Mouse (Mus musculus): ENCODE data around the gene Lrrc20. TPM values are rescaled to one million over a fixed set of nuclear protein-coding genes. Genes with fewer than 3 reads are reported as not detected.

Lrrc20 gene
- polyA plus RNA-seq, 1 experiment: 10.9 TPM

GRCm38 (mm10) chr10:61627195-61627937 is 151.8 kb downstream of the Lrrc20 start:
- H3K27ac ChIP-seq (ENCODE audit: control insufficient read depth, insufficient read depth, low read length): no peak overlapping the region
- H3K4me3 ChIP-seq (ENCODE audit: control insufficient read depth, insufficient read depth, low read length): no peak overlapping the region
- H3K4me1 ChIP-seq (replicated peaks; ENCODE audit: control insufficient read depth, insufficient read depth, low read length): peaks cover 7% of the 10 kb centered on the region
- TF ChIP-seq CTCF (IDR thresholded peaks at IDR 0.05; ENCODE audit: borderline replicate concordance, control insufficient read depth, extremely low read depth, insufficient read depth, low read length, poor library complexity) (no peak), POLR2A (IDR thresholded peaks at IDR 0.05; ENCODE audit: control insufficient read depth, extremely low read depth, insufficient read depth, low read length, poor library complexity) (no peak)
- no peaks in the 10 kb centered on the region; the same call in 1 of the 2 replicates for H3K27me3 ChIP-seq (ENCODE audit: control insufficient read depth, insufficient read depth, low read length)
- WGBS: 90% methylated on average over 15 of the region's 15 CpGs
- no peaks in the 10 kb centered on the region for H3K36me3 ChIP-seq (ENCODE audit: control insufficient read depth, insufficient read depth, low read length)
- DNase-seq: no peak

GRCm38 (mm10) chr10:61627938-61628250 is 152.3 kb downstream of the Lrrc20 start:
- H3K4me3 ChIP-seq (ENCODE audit: control insufficient read depth, insufficient read depth, low read length): no peak overlapping the region
- WGBS: 92% methylated on average over 4 of the region's 4 CpGs
- H3K27me3 ChIP-seq (ENCODE audit: control insufficient read depth, insufficient read depth, low read length): no peaks in the 10 kb centered on the region; the same call in 1 of the 2 replicates
- no peak for DNase-seq
- TF ChIP-seq POLR2A (IDR thresholded peaks at IDR 0.05; ENCODE audit: control insufficient read depth, extremely low read depth, insufficient read depth, low read length, poor library complexity) (no peak), CTCF (IDR thresholded peaks at IDR 0.05; ENCODE audit: borderline replicate concordance, control insufficient read depth, extremely low read depth, insufficient read depth, low read length, poor library complexity) (no peak)
- peaks cover 7% of the 10 kb centered on the region for H3K4me1 ChIP-seq (replicated peaks; ENCODE audit: control insufficient read depth, insufficient read depth, low read length)
- no peaks in the 10 kb centered on the region for H3K36me3 ChIP-seq (ENCODE audit: control insufficient read depth, insufficient read depth, low read length)
- H3K27ac ChIP-seq (ENCODE audit: control insufficient read depth, insufficient read depth, low read length): no peak overlapping the region

Other genes starting within 250 kb of the Lrrc20 start
- gene Adamts14, start 202.4 kb upstream of the Lrrc20 start, polyA plus RNA-seq (2012; rRNA removed): 2.7 and 3.3 TPM in 2 replicates
- 5.7 and 6.1 TPM in 2 replicates for gene Prf1, start 178.0 kb upstream of the Lrrc20 start, polyA plus RNA-seq (2012; rRNA removed)
- gene Pald1, start 92.3 kb upstream of the Lrrc20 start, polyA plus RNA-seq (2012; rRNA removed): 5.7 and 6.8 TPM in 2 replicates
- gene Nodal, start 57.8 kb upstream of the Lrrc20 start, polyA plus RNA-seq (2012; rRNA removed): 0.05 and 0.17 TPM in 2 replicates
- 277 and 313 TPM in 2 replicates for gene Eif4ebp2, start 23.1 kb upstream of the Lrrc20 start, polyA plus RNA-seq (2012; rRNA removed)
- gene Npffr1, start 119.7 kb downstream of the Lrrc20 start, polyA plus RNA-seq (2012; rRNA removed): 0.04 and 0.10 TPM in 2 replicates
- 29.9 and 36.1 TPM in 2 replicates for gene Ppa1, start 172.8 kb downstream of the Lrrc20 start, polyA plus RNA-seq (2012; rRNA removed)
- 71.8 and 74.7 TPM in 2 replicates for gene Sar1a, start 204.5 kb downstream of the Lrrc20 start, polyA plus RNA-seq (2012; rRNA removed)
- gene Tysnd1, start 219.7 kb downstream of the Lrrc20 start, polyA plus RNA-seq (2012; rRNA removed): 91.6 and 114 TPM in 2 replicates
- 10.4 and 12.0 TPM in 2 replicates for gene Aifm2, start 239.5 kb downstream of the Lrrc20 start, polyA plus RNA-seq (2012; rRNA removed)